In the genomic region with DNA sequence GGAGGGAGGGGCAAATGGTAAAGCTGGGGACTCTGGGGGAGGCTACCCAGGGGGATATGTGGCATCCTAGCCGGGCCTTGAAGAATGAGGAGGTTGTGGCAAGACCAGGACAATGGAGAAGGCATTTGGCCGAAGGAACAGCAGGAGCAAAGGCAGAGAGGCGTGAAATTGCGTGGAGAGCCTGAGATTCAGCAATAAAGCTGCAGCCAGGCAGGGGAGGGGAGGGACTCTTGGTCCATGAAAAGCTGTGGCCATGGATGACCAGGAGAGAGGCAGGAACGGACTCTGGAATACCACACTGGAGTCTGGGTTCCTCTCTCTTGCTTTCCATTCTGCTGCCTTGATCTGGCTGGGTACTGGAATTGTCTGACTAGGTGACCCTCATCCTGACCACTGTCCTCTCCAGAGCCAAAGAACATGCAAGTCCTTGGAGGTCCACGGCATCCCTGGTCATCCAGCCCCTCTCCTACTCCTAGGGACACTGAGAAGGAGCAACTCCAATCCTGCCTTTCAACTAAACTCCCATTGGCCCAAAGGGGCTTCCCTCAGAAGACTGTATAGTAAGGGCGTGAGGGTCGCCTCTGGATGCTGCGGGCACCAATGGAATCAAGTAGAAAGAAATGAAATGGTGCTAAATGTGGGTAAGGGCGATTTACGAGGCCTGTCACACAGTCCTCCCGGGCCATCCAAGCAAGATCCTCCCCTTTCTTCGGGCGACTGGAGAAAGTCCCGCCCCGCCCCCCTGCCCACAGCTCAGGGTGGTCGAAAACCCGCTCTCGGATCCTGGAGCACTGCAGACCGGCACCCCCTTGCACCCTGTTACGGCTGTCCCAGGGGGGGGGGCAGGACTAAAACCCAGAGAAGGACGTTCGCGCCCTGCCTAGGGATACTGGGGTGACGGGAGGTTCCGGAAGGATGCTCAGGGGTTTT, we compare ENCODE assay signal across 9 mouse cellular contexts. TPM values are rescaled to one million over a fixed set of nuclear protein-coding genes. Genes with fewer than 3 reads are reported as not detected.
A peak's percentile ranks its signal among the peaks of the same experiment; 100 is the strongest.
DNase-seq lines count a peak whose midpoint lies in the region; ATAC-seq and TF ChIP-seq lines count a peak whose summit lies in the region.
"Had no signal": no experiment of that assay in that cellular context is flagged by ENCODE, and none has a peak within 500 bp of the region (broad histone marks: within the 10 kb centered on the region; RNA-seq: fewer than 3 reads in every experiment).

No protein-coding gene starts in this region.

- H3K4me1 ChIP-seq in intestine, postnatal 0 days (replicated peaks; ENCODE audit: control insufficient read depth, insufficient read depth, low read length) = peaks cover 4% of the 10 kb centered on the region; the same call in 1 of the 2 replicates
- H3K4me1 ChIP-seq in midbrain, embryonic 12.5 days = peaks cover 46% of the 10 kb centered on the region
- H3K4me1 ChIP-seq in cerebellum, adult 2 months (ENCODE audit: control insufficient read depth, insufficient read depth, low read length) = 0 out of 2 replicates have a peak, but pooled peaks cover 6% of the 10 kb centered on the region

- no peaks in the 10 kb centered on the region for H3K36me3 ChIP-seq in intestine, postnatal 0 days (ENCODE audit: control insufficient read depth, insufficient read depth)
- H3K36me3 ChIP-seq in midbrain, embryonic 12.5 days = no peaks in the 10 kb centered on the region

- no peak for ATAC-seq in cerebellum, adult (ENCODE audit: insufficient number of reproducible peaks, low FRiP score, low TSS enrichment)
- no peak for ATAC-seq in intestine, postnatal 0 days
- peak; percentile 44 for ATAC-seq in midbrain, embryonic 12.5 days (ENCODE audit: low FRiP score, low read depth)

- WGBS in intestine, postnatal 0 days = 35% methylated on average over 26 of the region's 26 CpGs
- WGBS in midbrain, embryonic 12.5 days = under 1% methylated on average over 26 of the region's 26 CpGs
- WGBS in cerebellum, adult 2 months = 14% methylated on average over 26 of the region's 26 CpGs

- H3K27me3 ChIP-seq in intestine, postnatal 0 days (replicated peaks; ENCODE audit: control insufficient read depth, insufficient read depth, low read length) = 0 out of 2 replicates have a peak, but pooled peaks cover 7% of the 10 kb centered on the region
- peaks cover 22% of the 10 kb centered on the region for H3K27me3 ChIP-seq in midbrain, embryonic 12.5 days
- H3K27me3 ChIP-seq in cerebellum, adult 2 months (ENCODE audit: control insufficient read depth, insufficient read depth, low read length) = peaks cover 10% of the 10 kb centered on the region

- no peak for TF ChIP-seq CTCF in intestine, postnatal 0 days (IDR thresholded peaks at IDR 0.05; ENCODE audit: low read depth)
- no peak for TF ChIP-seq CTCF in cerebellum, adult 2 months (IDR thresholded peaks at IDR 0.05; ENCODE audit: borderline replicate concordance, insufficient read depth, low read depth, low read length)

- peak overlapping the region; percentile 93 for H3K4me2 ChIP-seq in intestine, postnatal 0 days (replicated peaks; ENCODE audit: low read depth)
- peak overlapping the region; percentile 86 for H3K4me2 ChIP-seq in midbrain, embryonic 12.5 days (replicated peaks)

- no peak overlapping the region for H3K27ac ChIP-seq in intestine, postnatal 0 days (ENCODE audit: low read depth, low read length)
- peak overlapping the region; percentile 95 for H3K27ac ChIP-seq in midbrain, embryonic 12.5 days (replicated peaks)
- no peak overlapping the region for H3K27ac ChIP-seq in cerebellum, adult 2 months (ENCODE audit: insufficient read depth, low read length)

- TF ChIP-seq POLR2A in cerebellum, adult 2 months (IDR thresholded peaks at IDR 0.05; ENCODE audit: borderline replicate concordance, insufficient read depth, low read length) = no peak

- peak overlapping the region; percentile 92 for H3K4me3 ChIP-seq in intestine, postnatal 0 days (ENCODE audit: low read depth, low read length)
- H3K4me3 ChIP-seq in midbrain, embryonic 12.5 days = peak overlapping the region; percentile 97
- no peak overlapping the region for H3K4me3 ChIP-seq in cerebellum, adult 2 months (replicated peaks; ENCODE audit: insufficient read depth, low read depth, low read length)

- no peak overlapping the region for H3K9ac ChIP-seq in intestine, postnatal 0 days (ENCODE audit: low read depth, low read length)
- H3K9ac ChIP-seq in midbrain, embryonic 12.5 days (replicated peaks) = peak overlapping the region; percentile 95

- peak; percentile 77 to 78 for DNase-seq in cerebellum, postnatal 10 days
- DNase-seq in embryo, embryonic 9.5 days (ENCODE audit: extremely low spot score) = peak; percentile 66
- DNase-seq in yolk sac, embryonic 10.5 days (ENCODE audit: low spot score) = no peak
- DNase-seq in spleen, adult 12 weeks (ENCODE audit: low spot score) = no peak
- DNase-seq in cerebellum, adult 2 months = no peak

- H3K9me3 ChIP-seq in intestine, postnatal 0 days (ENCODE audit: control insufficient read depth) = no peaks in the 10 kb centered on the region
- H3K9me3 ChIP-seq in midbrain, embryonic 12.5 days = no peaks in the 10 kb centered on the region

RNA-seq across cellular contexts. Expression of a gene that starts 2.0 kb away (rescaled TPM):
- 0.16 and 0.33 TPM in 2 replicates for polyA plus RNA-seq in intestine, postnatal 0 days (2015; fragmentation: Nextera tagmentation; extraction: Ambion mirVana)
- 0.34 and 0.37 TPM in 2 replicates for polyA plus RNA-seq in midbrain, embryonic 12.5 days (2016; fragmentation: Nextera tagmentation; extraction: Ambion mirVana)
- 2.5 and 2.7 TPM in 2 replicates for polyA plus RNA-seq in cerebellum, adult 2 months (2012; rRNA removed)

RNA-seq across cellular contexts. Expression of a gene that starts 29.1 kb away (rescaled TPM):
- not detected in 2 replicates for polyA plus RNA-seq in intestine, postnatal 0 days (2015; fragmentation: Nextera tagmentation; extraction: Ambion mirVana)
- not detected in 2 replicates for polyA plus RNA-seq in midbrain, embryonic 12.5 days (2016; fragmentation: Nextera tagmentation; extraction: Ambion mirVana)
- polyA plus RNA-seq in cerebellum, adult 2 months (2012; rRNA removed) = not detected in 2 replicates
- polyA plus RNA-seq: liver, embryonic 16.5 days had no signal

RNA-seq across cellular contexts. Expression of a gene that starts 39.2 kb away (rescaled TPM):
- polyA plus RNA-seq in intestine, postnatal 0 days (2015; fragmentation: Nextera tagmentation; extraction: Ambion mirVana) = not detected in 2 replicates
- polyA plus RNA-seq in midbrain, embryonic 12.5 days (2016; fragmentation: Nextera tagmentation; extraction: Ambion mirVana) = not detected in 2 replicates
- 0.10 and 0.33 TPM in 2 replicates for polyA plus RNA-seq in cerebellum, adult 2 months (2012; rRNA removed)
- polyA plus RNA-seq: liver, embryonic 16.5 days had no signal

RNA-seq across cellular contexts. Expression of a gene that starts 52.0 kb away (rescaled TPM):
- 13.8 and 14.6 TPM in 2 replicates for polyA plus RNA-seq in intestine, postnatal 0 days (2015; fragmentation: Nextera tagmentation; extraction: Ambion mirVana)
- polyA plus RNA-seq in midbrain, embryonic 12.5 days (2016; fragmentation: Nextera tagmentation; extraction: Ambion mirVana) = 8.0 and 10.7 TPM in 2 replicates
- 15.3 and 17.2 TPM in 2 replicates for polyA plus RNA-seq in cerebellum, adult 2 months (2012; rRNA removed)

Comparison
In these comparisons a context has a peak if more than half of its experiments do, and no peak if none do; other contexts are left out.
1. DNase-seq: peak in cerebellum, postnatal 10 days (2 of 2) and embryo, embryonic 9.5 days (single experiment); none in yolk sac, embryonic 10.5 days (single experiment), spleen, adult 12 weeks (single experiment) and cerebellum, adult 2 months (0 of 2).